Mouse (Mus musculus) CD4-positive, CD25-positive, alpha-beta regulatory T cell, adult 2 months (primary cell): ENCODE results near the gene Olfr1121.
"Not testable (repeated sequence)": the region's sequence is repeated elsewhere in the genome, so short reads cannot be mapped to it uniquely, and the experiment has no call there.

Experiments used
- DNase-seq: peaks from one replicate; pipeline ENCODE4 v3.0.0-alpha.2; 2012; ENCODE audit warnings: low read depth, low spot score

The Olfr1121 gene

GRCm38 (mm10) chr2:87369595-87369994, at the start of gene Olfr1121:
Gene Olfr1121, plus strand, starts transcription at chr2:87369895.
- no peak for DNase-seq

- no peak for DNase-seq
Measured at GRCm38 (mm10) chr2:87354515-87354914, 15.2 kb upstream of the Olfr1121 start, which contains the start of gene Olfr1120. Gene Olfr1120, plus strand, starts transcription at chr2:87354815.

GRCm38 (mm10) chr2:87360121-87360520, 9.6 kb upstream of the Olfr1121 start:
- not testable (repeated sequence) for DNase-seq

GRCm38 (mm10) chr2:87371726-87372125, 2.0 kb downstream of the Olfr1121 start:
- no peak for DNase-seq

DNA sequence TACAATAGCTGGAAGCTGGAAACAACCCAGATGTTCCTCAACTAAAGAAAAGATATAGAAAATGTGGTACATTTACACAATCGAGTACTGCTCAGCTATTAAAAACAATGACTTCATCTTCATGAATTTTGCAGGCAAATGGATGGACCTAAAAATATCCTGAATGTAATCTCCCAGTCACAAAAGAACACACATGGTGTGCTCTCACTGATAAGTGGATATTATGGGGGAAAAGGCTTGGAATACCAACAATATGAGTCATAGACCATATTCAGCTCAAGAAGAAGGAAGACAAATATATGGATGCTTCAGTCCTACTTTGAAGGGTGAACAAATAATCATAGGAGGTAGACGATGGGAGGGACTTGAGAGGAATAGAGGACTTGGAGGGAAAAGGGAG, 14.2 kb downstream of the Olfr1121 start:
- DNase-seq, result no peak

GRCm38 (mm10) chr2:87385549-87385948, 15.9 kb downstream of the Olfr1121 start, which contains the start of gene Olfr1122:
Gene Olfr1122, plus strand, starts transcription at chr2:87385849.
- DNase-seq, result no peak

- not testable (repeated sequence) for DNase-seq
Measured at GRCm38 (mm10) chr2:87393605-87394004, 23.9 kb downstream of the Olfr1121 start.

DNA sequence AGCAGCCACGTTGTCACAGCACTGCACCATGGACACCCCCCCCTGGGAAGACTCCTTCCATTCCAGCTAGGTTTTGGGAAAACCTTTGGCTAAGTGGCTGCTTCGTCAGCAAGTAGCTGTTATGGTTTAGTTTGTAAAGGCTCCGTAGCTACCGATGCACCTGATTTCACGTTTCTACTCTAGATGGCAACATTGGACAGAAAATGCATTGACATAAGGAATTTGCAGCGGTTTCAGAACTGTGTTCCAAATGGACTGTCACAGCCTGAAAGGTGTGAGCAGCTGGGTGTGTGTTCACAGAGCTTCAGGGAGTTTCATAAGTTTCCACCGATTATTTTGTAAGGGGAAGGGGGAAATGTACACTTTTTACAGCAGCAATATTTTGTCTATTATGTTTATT, 25.0 kb downstream of the Olfr1121 start:
- DNase-seq, result not testable (repeated sequence)

- DNase-seq, result no peak
Measured at GRCm38 (mm10) chr2:87416335-87416734, 46.6 kb downstream of the Olfr1121 start, which contains the start of gene Olfr1123. Gene Olfr1123, plus strand, starts transcription at chr2:87416635.
